Mouse (Mus musculus): ENCODE results near the gene Syngr4. TPM values are rescaled to one million over a fixed set of nuclear protein-coding genes. Genes with fewer than 3 reads are reported as not detected.
"Not testable (repeated sequence)": the region's sequence is repeated elsewhere in the genome, so short reads cannot be mapped to it uniquely, and the experiment has no call there.

Syngr4 gene
- polyA plus RNA-seq, 1 experiment: 0.41 TPM

- no peaks in the 10 kb centered on the region for H3K27me3 ChIP-seq (ENCODE audit: control insufficient read depth, insufficient read depth, low read length)
Measured at GRCm38 (mm10) chr7:45915011-45915410, 18.5 kb upstream of the Syngr4 start.

GRCm38 (mm10) chr7:45914067-45914466 lies 17.6 kb upstream of the Syngr4 start:
- TF ChIP-seq CTCF (IDR thresholded peaks at IDR 0.05; ENCODE audit: extremely low read depth, insufficient read length, insufficient replicate concordance, low read depth, low read length): no peak
- TF ChIP-seq POLR2A (IDR thresholded peaks at IDR 0.05; ENCODE audit: low read depth, low read length): no peak
- H3K4me3 ChIP-seq (ENCODE audit: low read depth, low read length): no peak overlapping the region
- WGBS: 92% methylated on average over 6 of the region's 6 CpGs
- peaks cover 19% of the 10 kb centered on the region for H3K36me3 ChIP-seq (ENCODE audit: control insufficient read depth, insufficient read depth, low read length)
- H3K27ac ChIP-seq (ENCODE audit: insufficient read depth, low read depth, low read length): no peak overlapping the region
- H3K27me3 ChIP-seq (ENCODE audit: control insufficient read depth, insufficient read depth, low read length): no peaks in the 10 kb centered on the region
- H3K4me1 ChIP-seq (ENCODE audit: control insufficient read depth, insufficient read depth, insufficient read length, low read length): peaks cover 26% of the 10 kb centered on the region

More at GRCm38 (mm10) chr7:45915011-45915410, 18.5 kb upstream of the Syngr4 start:
- Histone ChIP-seq H3K4me3 (ENCODE audit: low read depth, low read length) (no peak overlapping the region), H3K4me1 (ENCODE audit: control insufficient read depth, insufficient read depth, insufficient read length, low read length) (peaks cover 25% of the 10 kb centered on the region), H3K27ac (ENCODE audit: insufficient read depth, low read depth, low read length) (no peak overlapping the region), H3K36me3 (ENCODE audit: control insufficient read depth, insufficient read depth, low read length) (peaks cover 9% of the 10 kb centered on the region)
- 68% methylated on average over 5 of the region's 5 CpGs for WGBS
- no peak for TF ChIP-seq CTCF (IDR thresholded peaks at IDR 0.05; ENCODE audit: extremely low read depth, insufficient read length, insufficient replicate concordance, low read depth, low read length)

- no peaks in the 10 kb centered on the region for H3K27me3 ChIP-seq (ENCODE audit: control insufficient read depth, insufficient read depth, low read length)
- H3K4me3 ChIP-seq (ENCODE audit: low read depth, low read length): no peak overlapping the region
- H3K4me1 ChIP-seq (ENCODE audit: control insufficient read depth, insufficient read depth, insufficient read length, low read length): peaks cover 5% of the 10 kb centered on the region; the same call in 1 of the 2 replicates
- TF ChIP-seq CTCF (IDR thresholded peaks at IDR 0.05; ENCODE audit: extremely low read depth, insufficient read length, insufficient replicate concordance, low read depth, low read length) (no peak), POLR2A (IDR thresholded peaks at IDR 0.05; ENCODE audit: low read depth, low read length) (no peak)
- no peak overlapping the region for H3K27ac ChIP-seq (ENCODE audit: insufficient read depth, low read depth, low read length)
- WGBS: 95% methylated on average over 16 of the region's 16 CpGs
- peaks cover 24% of the 10 kb centered on the region for H3K36me3 ChIP-seq (ENCODE audit: control insufficient read depth, insufficient read depth, low read length)
Measured at GRCm38 (mm10) chr7:45909145-45909544, 12.6 kb upstream of the Syngr4 start.

- H3K27ac ChIP-seq (ENCODE audit: insufficient read depth, low read depth, low read length): no peak overlapping the region
- no peak overlapping the region for H3K4me3 ChIP-seq (ENCODE audit: low read depth, low read length)
- H3K4me1 ChIP-seq (ENCODE audit: control insufficient read depth, insufficient read depth, insufficient read length, low read length): peaks cover 5% of the 10 kb centered on the region; the same call in 1 of the 2 replicates
- no peak for TF ChIP-seq CTCF (IDR thresholded peaks at IDR 0.05; ENCODE audit: extremely low read depth, insufficient read length, insufficient replicate concordance, low read depth, low read length)
- no peak for TF ChIP-seq POLR2A (IDR thresholded peaks at IDR 0.05; ENCODE audit: low read depth, low read length)
- no peaks in the 10 kb centered on the region for H3K27me3 ChIP-seq (ENCODE audit: control insufficient read depth, insufficient read depth, low read length)
- peaks cover 22% of the 10 kb centered on the region for H3K36me3 ChIP-seq (ENCODE audit: control insufficient read depth, insufficient read depth, low read length)
Measured at GRCm38 (mm10) chr7:45908384-45908783, 11.9 kb upstream of the Syngr4 start.

- WGBS: 92% methylated on average over 9 of the region's 9 CpGs
- Histone ChIP-seq H3K36me3 (ENCODE audit: control insufficient read depth, insufficient read depth, low read length) (peaks cover 19% of the 10 kb centered on the region), H3K27me3 (ENCODE audit: control insufficient read depth, insufficient read depth, low read length) (no peaks in the 10 kb centered on the region), H3K27ac (ENCODE audit: insufficient read depth, low read depth, low read length) (no peak overlapping the region), H3K4me1 (ENCODE audit: control insufficient read depth, insufficient read depth, insufficient read length, low read length) (peaks cover 5% of the 10 kb centered on the region; the same call in 1 of the 2 replicates), H3K4me3 (ENCODE audit: low read depth, low read length) (no peak overlapping the region)
- TF ChIP-seq POLR2A (IDR thresholded peaks at IDR 0.05; ENCODE audit: low read depth, low read length) (no peak), CTCF (IDR thresholded peaks at IDR 0.05; ENCODE audit: extremely low read depth, insufficient read length, insufficient replicate concordance, low read depth, low read length) (no peak)
Measured at GRCm38 (mm10) chr7:45906622-45907021, 10.1 kb upstream of the Syngr4 start.

- no peaks in the 10 kb centered on the region for H3K27me3 ChIP-seq (ENCODE audit: control insufficient read depth, insufficient read depth, low read length)
- no peak overlapping the region for H3K4me3 ChIP-seq (ENCODE audit: low read depth, low read length)
- H3K27ac ChIP-seq (ENCODE audit: insufficient read depth, low read depth, low read length): no peak overlapping the region
- no peaks in the 10 kb centered on the region; the same call in 1 of the 2 replicates for H3K4me1 ChIP-seq (ENCODE audit: control insufficient read depth, insufficient read depth, insufficient read length, low read length)
- no peak for TF ChIP-seq CTCF (IDR thresholded peaks at IDR 0.05; ENCODE audit: extremely low read depth, insufficient read length, insufficient replicate concordance, low read depth, low read length)
- no peak for TF ChIP-seq POLR2A (IDR thresholded peaks at IDR 0.05; ENCODE audit: low read depth, low read length)
- 71% methylated on average over 12 of the region's 12 CpGs for WGBS
- H3K36me3 ChIP-seq (ENCODE audit: control insufficient read depth, insufficient read depth, low read length): peaks cover 3% of the 10 kb centered on the region; the same call in 1 of the 2 replicates
Measured at GRCm38 (mm10) chr7:45902481-45903002, 6.0 kb upstream of the Syngr4 start.

GRCm38 (mm10) chr7:45901562-45901961 lies 5.0 kb upstream of the Syngr4 start:
- Histone ChIP-seq H3K27me3 (ENCODE audit: control insufficient read depth, insufficient read depth, low read length) (no peaks in the 10 kb centered on the region), H3K36me3 (ENCODE audit: control insufficient read depth, insufficient read depth, low read length) (no peaks in the 10 kb centered on the region), H3K27ac (ENCODE audit: insufficient read depth, low read depth, low read length) (no peak overlapping the region), H3K4me3 (ENCODE audit: low read depth, low read length) (no peak overlapping the region), H3K4me1 (ENCODE audit: control insufficient read depth, insufficient read depth, insufficient read length, low read length) (no peaks in the 10 kb centered on the region; the same call in 1 of the 2 replicates)
- TF ChIP-seq POLR2A (IDR thresholded peaks at IDR 0.05; ENCODE audit: low read depth, low read length): no peak
- no peak for TF ChIP-seq CTCF (IDR thresholded peaks at IDR 0.05; ENCODE audit: extremely low read depth, insufficient read length, insufficient replicate concordance, low read depth, low read length)
- 39% methylated on average over 5 of the region's 5 CpGs for WGBS

GRCm38 (mm10) chr7:45898125-45898524 lies 1.6 kb upstream of the Syngr4 start:
- H3K36me3 ChIP-seq (ENCODE audit: control insufficient read depth, insufficient read depth, low read length); H3K4me3 ChIP-seq (ENCODE audit: low read depth, low read length); H3K4me1 ChIP-seq (ENCODE audit: control insufficient read depth, insufficient read depth, insufficient read length, low read length); H3K27ac ChIP-seq (ENCODE audit: insufficient read depth, low read depth, low read length); H3K27me3 ChIP-seq (ENCODE audit: control insufficient read depth, insufficient read depth, low read length): not testable (repeated sequence)
- WGBS: 38% methylated on average over 4 of the region's 4 CpGs

Measured in small intestine, adult 2 months (tissue).